Mouse (Mus musculus) stomach, adult 2 months (tissue): ENCODE measurements around the gene D6Ertd527e. TPM values are rescaled to one million over a fixed set of nuclear protein-coding genes. Genes with fewer than 3 reads are reported as not detected.

ENCODE experiments used
- polyA plus RNA-seq: library from polyadenylated mRNA; depleted of rRNA; stranded (reverse); fragments of >200 nt; gene quantifications from 2 replicates; pipeline ENCODE4 v1.2.3, GENCODE M21; 2012; rRNA removed

The D6Ertd527e gene
- 0.70 and 1.1 TPM in 2 replicates for polyA plus RNA-seq

DNA sequence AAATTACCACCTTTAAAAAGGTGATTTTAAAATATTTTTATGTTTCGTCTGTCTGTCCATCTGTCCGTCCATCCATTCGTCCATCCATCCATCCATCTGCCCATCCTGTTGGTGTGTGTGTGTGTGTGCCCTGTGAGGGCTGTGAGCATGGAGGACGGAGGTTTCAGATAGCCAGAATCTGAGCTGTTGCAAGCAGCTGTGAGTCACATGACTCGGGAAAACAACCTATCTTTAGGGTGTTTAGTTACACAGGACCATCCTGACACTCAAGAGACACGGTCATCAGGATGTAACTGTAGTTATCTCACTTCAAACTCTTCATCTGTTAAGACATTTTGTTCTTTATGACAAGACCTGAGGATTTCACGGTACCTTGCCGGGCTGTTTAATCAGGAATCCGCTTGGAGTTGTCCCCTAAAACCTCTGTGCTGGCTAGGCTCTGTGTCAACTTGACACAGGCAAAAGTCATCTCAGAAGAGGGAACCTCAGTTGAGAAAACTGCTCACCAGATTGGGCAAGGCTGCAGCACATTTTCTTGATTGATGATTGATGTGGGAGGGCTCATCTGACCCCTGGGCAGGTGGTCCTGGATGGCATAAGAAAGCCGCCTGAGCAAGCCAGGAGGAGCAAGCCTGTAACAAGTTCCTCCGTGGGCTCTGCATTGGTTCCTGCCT, at the start of gene D6Ertd527e:
Gene D6Ertd527e (plus strand): TSS at position 624 of the 674 bp plus-strand sequence.

Other genes starting within 250 kb of the D6Ertd527e start
- 32.4 and 57.6 TPM in 2 replicates for gene Nfu1, start 95.5 kb upstream of the D6Ertd527e start, polyA plus RNA-seq
- 5.0 and 5.7 TPM in 2 replicates for gene Gfpt1, start 61.9 kb upstream of the D6Ertd527e start, polyA plus RNA-seq
- gene Antxr1, start 231.1 kb downstream of the D6Ertd527e start, polyA plus RNA-seq: 2.1 and 3.6 TPM in 2 replicates
- 13,233 and 18,473 TPM in 2 replicates for gene Gkn1, start 246.2 kb downstream of the D6Ertd527e start, polyA plus RNA-seq